Mouse (Mus musculus): ENCODE measurements around the gene Gse1. TPM values are rescaled to one million over a fixed set of nuclear protein-coding genes. Genes with fewer than 3 reads are reported as not detected.

Gse1 gene
- polyA plus RNA-seq, 1 experiment from 2014 or later, result 6.7 TPM

DNA sequence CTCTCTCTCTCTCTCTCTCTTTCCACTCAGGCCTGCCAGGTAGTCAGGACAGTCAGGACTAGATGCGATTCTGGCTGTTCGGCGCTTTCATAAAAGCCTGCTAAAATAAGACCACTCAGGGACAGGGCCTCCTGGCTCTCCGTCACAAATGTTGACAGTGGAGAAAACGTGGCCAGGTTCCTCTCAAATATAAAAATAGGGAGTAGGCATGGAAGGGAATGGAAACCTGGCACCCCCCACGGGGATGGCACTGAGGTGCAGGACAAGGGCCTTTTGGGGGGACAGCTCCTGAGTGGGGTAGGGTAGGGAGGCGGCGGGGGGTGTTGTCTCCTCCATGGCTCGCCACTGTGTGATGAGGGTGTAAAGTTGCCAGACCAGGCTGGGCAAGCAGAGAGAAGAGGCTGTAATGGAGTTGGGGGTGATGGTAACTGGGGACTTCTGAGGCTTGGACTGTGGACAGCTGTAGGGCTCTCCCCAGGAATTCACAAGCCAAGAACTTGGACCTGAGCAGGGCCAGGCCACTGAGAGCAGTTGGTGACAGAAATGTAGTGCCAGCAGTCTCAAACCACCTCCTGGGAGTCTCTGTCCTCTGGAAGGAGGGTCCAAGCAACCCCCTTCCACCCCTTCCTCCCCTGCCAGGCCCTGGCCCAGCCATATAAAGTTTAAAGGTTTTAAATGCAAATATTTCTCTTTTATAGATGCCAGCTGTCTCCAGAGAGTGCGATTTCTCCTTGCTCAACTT, 303.7 kb downstream of the Gse1 start:
- 48% methylated on average over 10 of the region's 10 CpGs for WGBS
- Histone ChIP-seq H3K9ac (replicated peaks; ENCODE audit: low read length) (0 out of 2 replicates have a peak overlapping the region, but pooled peaks have one; percentile 31), H3K4me1 (ENCODE audit: insufficient read depth, low read length) (peaks cover 83% of the 10 kb centered on the region), H3K4me3 (ENCODE audit: low read length) (no peak overlapping the region), H3K36me3 (ENCODE audit: insufficient read depth, low read length) (no peaks in the 10 kb centered on the region), H3K27me3 (ENCODE audit: insufficient read depth, low read length) (peaks cover 5% of the 10 kb centered on the region; the same call in 1 of the 2 replicates), H3K4me2 (replicated peaks; ENCODE audit: low read depth, low read length) (peak overlapping the region; percentile 44), H3K9me3 (ENCODE audit: low read length) (no peaks in the 10 kb centered on the region), H3K27ac (ENCODE audit: low read length) (peak overlapping the region; percentile 63; the same call in 1 of the 2 replicates)
- ATAC-seq (ENCODE audit: low FRiP score, low TSS enrichment), result no peak

DNA sequence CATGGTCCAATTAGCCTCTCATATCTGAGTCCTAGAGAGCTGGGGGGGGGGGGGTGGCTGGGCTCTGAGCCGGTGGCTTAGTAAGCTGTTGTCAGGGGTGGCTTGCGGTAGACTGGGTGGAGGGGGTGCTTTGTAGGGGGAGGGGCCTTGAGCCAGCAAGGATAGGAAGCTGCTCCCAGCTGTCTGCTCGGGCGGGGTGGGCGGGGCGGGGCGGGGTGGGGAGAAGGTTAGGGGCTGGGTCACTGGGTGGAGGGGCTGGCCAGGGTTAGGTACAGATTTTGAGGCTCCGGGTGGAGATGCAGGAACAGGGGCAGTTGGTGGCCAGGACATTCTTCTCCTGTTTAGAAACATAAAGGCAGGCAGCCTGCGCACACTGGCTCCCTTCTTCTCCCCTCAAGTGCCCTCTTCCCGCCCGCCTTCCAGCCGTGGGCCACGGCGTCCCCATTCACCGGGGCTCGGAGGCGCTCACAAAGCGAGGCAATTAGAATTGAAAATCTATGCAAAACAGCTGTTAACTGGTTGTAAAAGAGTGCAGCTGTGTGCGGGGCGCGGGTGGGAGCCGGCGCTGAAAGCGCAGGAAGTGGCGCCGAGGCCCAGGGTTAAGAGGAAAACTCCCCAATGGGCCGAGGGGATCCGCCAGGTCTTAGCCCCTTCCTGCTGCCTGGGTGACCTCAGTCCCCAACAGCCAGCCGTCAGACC, 304.4 kb downstream of the Gse1 start:
- H3K9ac ChIP-seq (replicated peaks; ENCODE audit: low read length), result peak overlapping the region; percentile 2
- H3K4me1 ChIP-seq (ENCODE audit: insufficient read depth, low read length), result peaks cover 78% of the 10 kb centered on the region
- H3K9me3 ChIP-seq (ENCODE audit: low read length), result no peaks in the 10 kb centered on the region
- H3K36me3 ChIP-seq (ENCODE audit: insufficient read depth, low read length), result no peaks in the 10 kb centered on the region
- H3K4me2 ChIP-seq (replicated peaks; ENCODE audit: low read depth, low read length), result peak overlapping the region; percentile 44
- 4% methylated on average over 25 of the region's 29 CpGs for WGBS
- no peak for ATAC-seq (ENCODE audit: low FRiP score, low TSS enrichment)
- H3K4me3 ChIP-seq (ENCODE audit: low read length), result 0 out of 2 replicates have a peak overlapping the region, but pooled peaks have one; percentile 11
- H3K27me3 ChIP-seq (ENCODE audit: insufficient read depth, low read length), result peaks cover 5% of the 10 kb centered on the region; the same call in 1 of the 2 replicates
- H3K27ac ChIP-seq (ENCODE audit: low read length), result peak overlapping the region; percentile 63; the same call in 1 of the 2 replicates

DNA sequence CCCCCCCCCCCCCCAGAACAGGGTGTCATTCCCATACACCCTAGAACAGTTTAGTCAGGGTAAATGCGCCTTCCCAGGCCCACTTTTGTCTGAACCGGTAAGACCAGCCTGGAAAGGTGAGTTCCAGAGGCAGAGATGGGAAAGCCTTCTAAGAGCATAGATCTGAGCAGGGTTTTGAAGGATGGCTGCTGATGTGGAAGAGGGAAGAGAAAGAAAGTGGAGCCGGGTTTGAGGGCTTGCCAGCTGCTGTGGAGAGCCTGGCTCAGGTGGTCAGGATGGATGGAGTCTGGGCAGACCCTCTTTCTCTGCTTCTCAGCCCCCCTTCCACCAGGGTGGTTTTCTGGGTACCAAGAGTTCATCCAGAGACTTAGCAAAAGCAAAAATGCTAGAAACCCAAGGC, 305.1 kb downstream of the Gse1 start:
- Histone ChIP-seq H3K27me3 (ENCODE audit: insufficient read depth, low read length) (peaks cover 5% of the 10 kb centered on the region; the same call in 1 of the 2 replicates), H3K27ac (ENCODE audit: low read length) (no peak overlapping the region), H3K4me1 (ENCODE audit: insufficient read depth, low read length) (peaks cover 76% of the 10 kb centered on the region), H3K4me2 (replicated peaks; ENCODE audit: low read depth, low read length) (peak overlapping the region; percentile 44), H3K36me3 (ENCODE audit: insufficient read depth, low read length) (no peaks in the 10 kb centered on the region), H3K9me3 (ENCODE audit: low read length) (no peaks in the 10 kb centered on the region), H3K4me3 (ENCODE audit: low read length) (no peak overlapping the region), H3K9ac (replicated peaks; ENCODE audit: low read length) (no peak overlapping the region)
- 41% methylated on average over 3 of the region's 3 CpGs for whole genome bisulfite sequencing
- ATAC-seq (ENCODE audit: low FRiP score, low TSS enrichment), result no peak

DNA sequence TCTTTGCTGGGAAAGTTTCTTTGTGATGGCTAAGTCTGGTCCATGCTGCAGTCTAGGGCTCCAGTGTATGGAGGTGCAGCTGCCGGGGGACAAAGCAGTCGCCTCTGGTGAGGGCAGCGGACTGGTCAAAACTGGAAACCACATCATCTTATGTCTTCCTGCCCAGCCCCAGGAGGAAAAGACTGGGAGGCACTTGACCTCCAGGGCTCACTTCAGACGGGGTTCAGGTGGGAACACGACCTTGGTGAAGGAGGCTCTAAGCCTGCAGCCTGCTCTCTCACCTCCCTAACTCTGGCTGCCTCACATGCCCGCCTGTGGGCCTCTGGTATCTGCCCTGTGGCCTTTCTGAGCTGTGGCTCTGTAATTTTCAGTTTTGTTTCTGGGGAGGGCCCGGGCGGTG, 305.8 kb downstream of the Gse1 start:
- no peak for ATAC-seq (ENCODE audit: low FRiP score, low TSS enrichment)
- Histone ChIP-seq H3K9ac (replicated peaks; ENCODE audit: low read length) (0 out of 2 replicates have a peak overlapping the region, but pooled peaks have one; percentile 22), H3K4me3 (ENCODE audit: low read length) (no peak overlapping the region), H3K27me3 (ENCODE audit: insufficient read depth, low read length) (peaks cover 5% of the 10 kb centered on the region; the same call in 1 of the 2 replicates), H3K9me3 (ENCODE audit: low read length) (no peaks in the 10 kb centered on the region), H3K4me2 (replicated peaks; ENCODE audit: low read depth, low read length) (0 out of 2 replicates have a peak overlapping the region, but pooled peaks have one; percentile 1), H3K4me1 (ENCODE audit: insufficient read depth, low read length) (peaks cover 76% of the 10 kb centered on the region), H3K27ac (ENCODE audit: low read length) (peak overlapping the region; percentile 27; the same call in 1 of the 2 replicates), H3K36me3 (ENCODE audit: insufficient read depth, low read length) (no peaks in the 10 kb centered on the region)
- WGBS, result 35% methylated on average over 8 of the region's 8 CpGs

DNA sequence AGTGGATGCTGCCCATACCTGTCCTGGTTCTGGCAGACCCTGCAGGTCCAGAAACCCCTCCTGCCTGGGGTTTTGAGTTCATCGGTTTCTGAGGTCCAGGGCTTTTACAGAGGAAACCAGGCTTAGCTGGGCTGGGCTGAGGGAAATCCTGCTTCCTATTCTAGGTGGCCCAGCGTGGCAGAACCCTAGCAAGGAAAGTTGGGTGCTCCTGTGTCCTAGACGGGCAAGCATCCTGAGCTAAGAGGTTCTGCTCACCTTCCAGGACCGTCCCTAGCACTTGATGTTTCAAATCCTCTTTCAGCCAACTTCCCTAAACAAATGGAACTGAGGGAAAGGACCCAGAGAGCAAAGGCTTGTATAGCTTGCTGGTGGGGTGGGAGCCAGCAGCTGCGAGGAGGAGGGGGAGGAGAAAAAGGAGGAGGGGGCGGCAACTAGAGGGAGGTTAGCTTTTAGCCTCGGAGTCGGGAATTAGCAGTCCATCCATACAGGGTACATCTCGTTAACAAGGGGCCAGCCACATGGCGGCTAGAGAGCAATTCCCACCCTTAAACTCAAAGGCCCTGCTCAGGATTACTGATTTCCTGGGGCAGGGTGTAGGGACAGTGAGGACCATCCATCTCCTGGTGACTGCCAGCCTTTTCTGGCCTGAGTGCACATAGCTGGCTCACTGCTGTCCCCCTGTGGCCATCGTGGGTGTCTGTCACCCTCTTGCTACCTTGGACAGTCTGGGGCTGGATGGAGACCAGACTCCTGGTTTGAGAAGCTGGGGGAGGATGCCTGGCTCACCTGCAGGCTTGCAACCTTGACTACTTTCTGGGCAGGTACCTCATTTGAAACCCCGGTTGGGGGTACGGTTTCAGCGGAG, 306.5 kb downstream of the Gse1 start:
- Histone ChIP-seq H3K9me3 (ENCODE audit: low read length) (no peaks in the 10 kb centered on the region), H3K27ac (ENCODE audit: low read length) (peak overlapping the region; percentile 27; the same call in 1 of the 2 replicates), H3K4me1 (ENCODE audit: insufficient read depth, low read length) (peaks cover 80% of the 10 kb centered on the region), H3K9ac (replicated peaks; ENCODE audit: low read length) (no peak overlapping the region), H3K4me2 (replicated peaks; ENCODE audit: low read depth, low read length) (no peak overlapping the region), H3K27me3 (ENCODE audit: insufficient read depth, low read length) (peaks cover 5% of the 10 kb centered on the region; the same call in 1 of the 2 replicates), H3K4me3 (ENCODE audit: low read length) (no peak overlapping the region), H3K36me3 (ENCODE audit: insufficient read depth, low read length) (no peaks in the 10 kb centered on the region)
- 11% methylated on average over 14 of the region's 14 CpGs for WGBS
- ATAC-seq (ENCODE audit: low FRiP score, low TSS enrichment), result peak; percentile 57

DNA sequence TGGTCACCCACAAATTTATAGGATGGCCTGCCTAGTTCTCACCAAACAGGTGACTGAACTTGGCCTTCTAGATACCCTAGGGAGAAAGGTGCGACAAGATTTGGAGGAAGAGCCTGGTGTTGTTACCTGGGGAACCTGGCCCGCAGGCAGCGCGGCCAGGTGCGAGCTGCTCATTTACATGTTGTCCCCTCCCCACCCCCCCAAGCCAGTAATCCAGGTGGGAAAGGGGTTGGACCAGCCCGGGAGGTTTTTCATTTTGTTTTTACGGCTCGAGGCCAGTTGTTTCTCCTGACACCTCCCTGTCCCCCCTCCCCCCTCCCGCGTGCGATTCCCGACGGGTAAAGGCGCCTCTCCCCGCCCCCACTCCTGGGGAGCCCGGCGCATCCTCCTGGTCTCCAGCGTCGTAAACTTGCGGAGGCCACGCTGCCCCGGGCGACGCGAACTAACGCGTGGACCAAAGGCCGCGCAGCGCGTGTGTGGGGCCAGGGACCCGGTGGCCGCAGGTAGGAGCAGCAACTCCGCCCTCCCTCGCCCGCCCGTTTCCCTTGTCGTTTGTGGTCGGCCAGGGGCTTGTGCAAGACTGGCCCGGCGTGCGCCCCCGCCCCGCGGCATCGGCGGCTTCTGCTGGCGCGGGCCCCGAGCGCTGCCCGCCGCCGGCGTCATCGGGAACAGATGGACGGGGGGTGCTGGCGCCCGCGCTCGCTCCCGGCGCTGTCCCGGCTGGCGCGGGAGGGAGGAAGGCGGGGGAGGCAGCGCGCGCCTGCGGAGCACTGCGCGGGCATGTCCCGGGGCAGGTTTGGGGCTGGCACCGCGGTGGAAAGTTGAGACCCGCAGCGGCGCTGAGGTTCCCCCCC, 307.4 kb downstream of the Gse1 start:
- peak overlapping the region; percentile 99 for H3K4me2 ChIP-seq (replicated peaks; ENCODE audit: low read depth, low read length)
- under 1% methylated on average over 74 of the region's 79 CpGs for WGBS
- H3K4me1 ChIP-seq (ENCODE audit: insufficient read depth, low read length), result peaks cover 89% of the 10 kb centered on the region
- H3K9me3 ChIP-seq (ENCODE audit: low read length), result no peaks in the 10 kb centered on the region
- H3K4me3 ChIP-seq (ENCODE audit: low read length), result peak overlapping the region; percentile 66
- peak overlapping the region; percentile 79 for H3K9ac ChIP-seq (replicated peaks; ENCODE audit: low read length)
- no peaks in the 10 kb centered on the region for H3K36me3 ChIP-seq (ENCODE audit: insufficient read depth, low read length)
- peaks cover 5% of the 10 kb centered on the region; the same call in 1 of the 2 replicates for H3K27me3 ChIP-seq (ENCODE audit: insufficient read depth, low read length)
- no peak for ATAC-seq (ENCODE audit: low FRiP score, low TSS enrichment)
- H3K27ac ChIP-seq (ENCODE audit: low read length), result peak overlapping the region; percentile 96

DNA sequence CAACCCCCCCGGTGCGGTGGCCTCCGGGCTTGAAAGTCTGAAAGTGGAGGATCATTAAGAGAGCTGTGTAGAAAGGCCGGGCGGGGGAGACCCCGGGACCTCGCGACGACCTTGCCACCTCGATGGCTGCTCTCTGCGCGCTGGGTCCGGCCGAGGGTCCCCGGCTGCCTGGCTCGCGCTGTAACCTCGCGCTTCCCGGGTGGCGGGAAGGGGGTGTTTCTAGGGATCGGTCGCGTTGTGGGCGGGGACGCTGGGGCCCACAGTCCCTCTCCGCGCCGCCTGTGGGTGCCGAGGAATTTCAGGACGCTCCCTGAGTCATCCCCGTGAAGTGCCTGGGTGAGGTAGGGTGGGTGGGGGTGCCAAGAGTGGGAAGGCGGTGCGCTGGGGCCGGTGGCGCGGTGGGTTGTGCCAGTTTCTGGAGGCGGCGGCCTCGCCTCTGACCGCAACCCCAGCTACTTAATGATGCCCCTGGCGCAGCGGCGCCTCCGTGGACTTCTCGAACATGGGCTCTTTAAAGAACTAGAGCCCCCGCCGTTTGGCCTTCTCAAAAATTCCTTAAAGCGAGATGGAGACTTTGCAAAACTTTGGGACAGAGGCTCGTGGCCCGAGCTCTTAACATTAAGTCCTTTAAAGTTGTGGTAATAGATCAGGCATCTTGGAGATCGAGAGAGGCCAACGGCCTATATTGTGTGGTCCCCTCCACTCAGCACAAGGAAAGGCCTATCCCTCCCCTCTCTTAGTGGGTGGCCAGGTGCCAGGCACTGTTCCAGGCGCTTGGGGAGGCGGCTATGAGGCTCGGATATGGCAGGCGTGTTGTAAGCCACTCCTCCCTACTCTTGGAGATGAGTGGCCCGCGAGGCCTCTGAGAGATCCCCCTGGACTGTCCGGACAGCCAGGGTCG, 308.3 kb downstream of the Gse1 start:
- ATAC-seq (ENCODE audit: low FRiP score, low TSS enrichment), result peak; percentile 25; the same call in 1 of the 2 replicates
- under 1% methylated on average over 60 of the region's 61 CpGs for WGBS
- Histone ChIP-seq H3K4me3 (ENCODE audit: low read length) (peak overlapping the region; percentile 66), H3K27ac (ENCODE audit: low read length) (peak overlapping the region; percentile 96), H3K4me1 (ENCODE audit: insufficient read depth, low read length) (peaks cover 85% of the 10 kb centered on the region), H3K36me3 (ENCODE audit: insufficient read depth, low read length) (no peaks in the 10 kb centered on the region), H3K4me2 (replicated peaks; ENCODE audit: low read depth, low read length) (peak overlapping the region; percentile 99), H3K9me3 (ENCODE audit: low read length) (no peaks in the 10 kb centered on the region), H3K27me3 (ENCODE audit: insufficient read depth, low read length) (peaks cover 5% of the 10 kb centered on the region; the same call in 1 of the 2 replicates), H3K9ac (replicated peaks; ENCODE audit: low read length) (peak overlapping the region; percentile 79)

DNA sequence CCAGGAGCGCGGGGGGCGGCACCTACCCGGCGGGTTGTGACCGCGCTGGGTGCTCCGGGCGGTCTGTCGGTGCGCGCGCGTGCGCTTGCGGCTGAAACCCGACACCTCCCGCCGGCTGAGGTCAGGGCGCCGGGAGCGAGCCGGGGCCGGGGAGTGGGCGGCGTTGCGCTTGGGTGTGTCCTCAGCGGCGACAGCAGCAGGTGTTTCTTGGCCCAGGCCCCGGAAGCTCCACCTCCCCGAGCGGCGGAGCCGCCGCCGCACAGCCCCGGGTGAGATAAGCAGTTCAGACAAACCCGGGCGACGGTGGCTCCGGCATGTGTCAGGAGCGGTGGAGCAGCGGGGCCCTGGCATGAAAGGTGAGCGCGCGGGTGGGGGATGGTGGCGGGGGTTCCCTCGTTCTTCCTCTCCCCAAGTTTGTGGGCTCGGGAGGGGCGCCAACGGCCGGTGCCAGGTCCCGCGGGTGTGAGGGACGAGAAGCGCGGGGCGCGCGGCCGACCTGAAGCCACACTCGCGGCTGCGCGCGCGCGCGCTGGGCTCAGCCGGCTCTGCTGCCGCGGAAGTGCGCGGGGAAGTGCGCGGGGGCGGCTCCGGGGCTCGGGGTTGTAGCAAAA, 309.1 kb downstream of the Gse1 start:
- WGBS, result under 1% methylated on average over 72 of the region's 79 CpGs
- peak overlapping the region; percentile 96 for H3K27ac ChIP-seq (ENCODE audit: low read length)
- peak; percentile 43 for ATAC-seq (ENCODE audit: low FRiP score, low TSS enrichment)

More for the DNA sequence above, 309.1 kb downstream of the Gse1 start:
- Histone ChIP-seq H3K4me3 (ENCODE audit: low read length) (peak overlapping the region; percentile 66), H3K9ac (replicated peaks; ENCODE audit: low read length) (peak overlapping the region; percentile 79), H3K4me1 (ENCODE audit: insufficient read depth, low read length) (peaks cover 85% of the 10 kb centered on the region), H3K27me3 (ENCODE audit: insufficient read depth, low read length) (peaks cover 5% of the 10 kb centered on the region; the same call in 1 of the 2 replicates), H3K9me3 (ENCODE audit: low read length) (no peaks in the 10 kb centered on the region), H3K36me3 (ENCODE audit: insufficient read depth, low read length) (no peaks in the 10 kb centered on the region), H3K4me2 (replicated peaks; ENCODE audit: low read depth, low read length) (peak overlapping the region; percentile 99)
